Mouse (Mus musculus) bone marrow macrophage, adult 2 months (primary cell): ENCODE measurements at regions not wholly inside any gene's neighbourhood (a gene's known extent, or its start where the extent isn't known, plus 50 kb on each side); places are given as distances from the start of the nearest gene placed in this dataset.

Experiments used
- CTCF ChIP-seq: IDR thresholded peaks from 2 replicates; pipeline ENCODE4 v1.5.1; 2012; ENCODE audit warnings: low read depth, mild to moderate bottlenecking, low read length, moderate library complexity
- POLR2A ChIP-seq: IDR thresholded peaks from 2 replicates; pipeline ENCODE4 v1.6.1; 2012; ENCODE audit warnings: mild to moderate bottlenecking, low read depth, low read length, borderline replicate concordance

DNA sequence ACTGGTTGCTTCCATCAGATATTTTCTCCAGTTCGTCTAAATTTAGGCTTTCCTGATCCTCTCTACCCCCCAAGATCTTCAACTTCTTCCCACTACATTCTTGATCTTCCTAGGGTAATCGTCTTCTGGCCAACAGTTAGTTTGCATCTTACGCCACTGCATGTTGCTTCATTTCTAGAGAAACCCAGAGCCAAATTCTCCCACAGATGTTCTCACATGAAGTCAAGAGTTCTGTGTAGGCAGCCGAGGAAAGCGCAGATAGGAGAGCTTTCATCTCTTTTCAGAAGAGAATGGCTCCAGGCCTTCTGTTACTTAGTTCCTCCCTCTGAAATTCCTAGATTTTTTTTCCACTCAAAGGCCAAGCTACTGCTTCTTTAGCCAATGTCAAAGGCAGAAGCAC, 179.9 kb downstream of the Fgf10 start:
- TF ChIP-seq CTCF: no peak
- no peak for TF ChIP-seq POLR2A
